Mouse (Mus musculus) G1E (cell line): ENCODE measurements around the gene Pdpk1.

Experiments used
- CTCF ChIP-seq: IDR thresholded peaks from 2 replicates; pipeline ENCODE4 v1.5.1; 2012; ENCODE audit warnings: low read depth, low read length, inconsistent platforms, mixed read lengths
- GATA1 ChIP-seq: IDR thresholded peaks from 2 replicates; pipeline ENCODE4 v1.6.1; 2012; ENCODE audit warnings: borderline replicate concordance, low read length, inconsistent platforms, mixed read lengths
- GATA2 ChIP-seq: IDR thresholded peaks from 2 replicates; pipeline ENCODE4 v1.6.1; 2012; ENCODE audit warnings: low read depth, low read length, inconsistent platforms, borderline replicate concordance
- POLR2AphosphoS5 ChIP-seq: IDR thresholded peaks from 2 replicates; pipeline ENCODE4 v1.6.1; 2012; ENCODE audit warnings: low read depth, low read length, inconsistent platforms; ENCODE audit not compliant: insufficient replicate concordance
- TAL1 ChIP-seq: conservative IDR thresholded peaks from 2 replicates; pipeline ENCODE4 v1.6.1; 2012; ENCODE audit warnings: low read depth, low read length, inconsistent platforms, mixed read lengths

GRCm38 (mm10) chr17:24149421-24149820 is 1.3 kb downstream of the Pdpk1 start:
- TF ChIP-seq TAL1: no peak
- no peak for TF ChIP-seq CTCF
- no peak for TF ChIP-seq GATA1
- TF ChIP-seq POLR2AphosphoS5: no peak
- no peak for TF ChIP-seq GATA2
